Mouse (Mus musculus): Measurements from ENCODE around the gene Igf2r.

DNA sequence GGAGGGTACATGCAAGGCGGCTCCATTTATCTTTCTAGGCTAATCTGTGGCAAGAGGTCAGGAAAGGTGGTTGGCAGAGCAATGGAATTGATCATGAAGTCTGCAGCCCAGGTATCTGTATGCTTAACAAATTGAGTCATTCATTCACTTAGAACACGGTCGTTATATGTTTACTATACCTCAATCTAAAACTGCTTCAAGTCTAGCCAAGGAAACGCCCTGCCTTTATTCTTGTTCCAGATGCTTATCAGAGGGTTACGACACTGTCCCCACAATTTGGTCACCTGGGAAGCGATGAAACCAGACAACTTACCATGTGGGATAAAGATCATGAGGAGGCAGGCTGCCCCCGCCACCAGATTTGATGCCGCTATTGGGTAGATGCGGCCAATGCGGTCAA lies 110.2 kb downstream of the Igf2r start:
- TF ChIP-seq CTCF (conservative IDR thresholded peaks at IDR 0.05; ENCODE audit: low read length) (no peak), POU5F1 (IDR thresholded peaks at IDR 0.05; ENCODE audit: borderline replicate concordance, low read length) (no peak), NANOG (IDR thresholded peaks at IDR 0.05; ENCODE audit: borderline replicate concordance, low read length) (no peak)
